8 mouse cellular contexts compared by ENCODE assay signal in genomic region chr17:74489901-74490220, GRCm38 (mm10). TPM values are rescaled to one million over a fixed set of nuclear protein-coding genes. Genes with fewer than 3 reads are reported as not detected.
DNase-seq lines count a peak whose midpoint lies in the region; ATAC-seq and TF ChIP-seq lines count a peak whose summit lies in the region.

No protein-coding gene starts in this region.

- H3K27me3 ChIP-seq in embryonic facial prominence, embryonic 14.5 days (replicated peaks; ENCODE audit: control insufficient read depth, insufficient read depth, low read length): no peaks in the 10 kb centered on the region
- H3K27me3 ChIP-seq in intestine, postnatal 0 days (replicated peaks; ENCODE audit: control insufficient read depth, insufficient read depth, low read length): 0 out of 2 replicates have a peak, but pooled peaks cover 3% of the 10 kb centered on the region
- H3K27me3 ChIP-seq in neural tube, embryonic 13.5 days: no peaks in the 10 kb centered on the region

- no peak for TF ChIP-seq POLR2A in lung, adult 2 months (IDR thresholded peaks at IDR 0.05; ENCODE audit: borderline replicate concordance, extremely low read depth, low read depth, low read length)

- peak overlapping the region; percentile 53 for H3K4me2 ChIP-seq in embryonic facial prominence, embryonic 14.5 days (ENCODE audit: low read depth, low read length)
- peak overlapping the region; percentile 71 for H3K4me2 ChIP-seq in intestine, postnatal 0 days (replicated peaks; ENCODE audit: low read depth)
- H3K4me2 ChIP-seq in neural tube, embryonic 13.5 days: peak overlapping the region; percentile 69

- under 1% methylated on average over 12 of the region's 12 CpGs for WGBS in lung, adult 2 months
- 1% methylated on average over 10 of the region's 12 CpGs for WGBS in embryonic facial prominence, embryonic 14.5 days
- 2% methylated on average over 12 of the region's 12 CpGs for WGBS in intestine, postnatal 0 days
- under 1% methylated on average over 12 of the region's 12 CpGs for WGBS in neural tube, embryonic 13.5 days

- peaks cover 29% of the 10 kb centered on the region for H3K36me3 ChIP-seq in embryonic facial prominence, embryonic 14.5 days (ENCODE audit: control insufficient read depth, insufficient read depth, low read length)
- peaks cover 13% of the 10 kb centered on the region for H3K36me3 ChIP-seq in intestine, postnatal 0 days (ENCODE audit: control insufficient read depth, insufficient read depth)
- peaks cover 27% of the 10 kb centered on the region for H3K36me3 ChIP-seq in neural tube, embryonic 13.5 days

- peaks cover 2% of the 10 kb centered on the region for H3K4me1 ChIP-seq in lung, adult 2 months (ENCODE audit: control insufficient read depth, insufficient read depth, low read length)
- peaks cover 4% of the 10 kb centered on the region; the same call in 1 of the 2 replicates for H3K4me1 ChIP-seq in embryonic facial prominence, embryonic 14.5 days (ENCODE audit: control insufficient read depth, insufficient read depth, low read length)
- 0 out of 2 replicates have a peak, but pooled peaks cover 2% of the 10 kb centered on the region for H3K4me1 ChIP-seq in intestine, postnatal 0 days (replicated peaks; ENCODE audit: control insufficient read depth, insufficient read depth, low read length)
- peaks cover 15% of the 10 kb centered on the region for H3K4me1 ChIP-seq in neural tube, embryonic 13.5 days (replicated peaks)

- ATAC-seq in embryonic facial prominence, embryonic 14.5 days (ENCODE audit: low read depth): no peak
- ATAC-seq in intestine, postnatal 0 days: no peak
- no peak for ATAC-seq in neural tube, embryonic 13.5 days (ENCODE audit: low read depth)

- H3K9ac ChIP-seq in embryonic facial prominence, embryonic 14.5 days (ENCODE audit: low read depth, low read length): peak overlapping the region; percentile 85
- peak overlapping the region; percentile 93 for H3K9ac ChIP-seq in intestine, postnatal 0 days (ENCODE audit: low read depth, low read length)
- H3K9ac ChIP-seq in neural tube, embryonic 13.5 days: peak overlapping the region; percentile 94

- peak overlapping the region; percentile 78 for H3K27ac ChIP-seq in embryonic facial prominence, embryonic 14.5 days (replicated peaks; ENCODE audit: low read depth, low read length)
- H3K27ac ChIP-seq in intestine, postnatal 0 days (ENCODE audit: low read depth, low read length): peak overlapping the region; percentile 98
- H3K27ac ChIP-seq in neural tube, embryonic 13.5 days (replicated peaks): peak overlapping the region; percentile 80

- peak overlapping the region; percentile 86 for H3K4me3 ChIP-seq in lung, adult 2 months (replicated peaks; ENCODE audit: extremely low read depth, low read depth, low read length)
- H3K4me3 ChIP-seq in embryonic facial prominence, embryonic 14.5 days (ENCODE audit: low read depth, low read length): peak overlapping the region; percentile 83
- peak overlapping the region; percentile 81 for H3K4me3 ChIP-seq in intestine, postnatal 0 days (ENCODE audit: low read depth, low read length)
- peak overlapping the region; percentile 93 for H3K4me3 ChIP-seq in neural tube, embryonic 13.5 days

- no peaks in the 10 kb centered on the region for H3K9me3 ChIP-seq in embryonic facial prominence, embryonic 14.5 days (ENCODE audit: control insufficient read depth, low read length)
- no peaks in the 10 kb centered on the region for H3K9me3 ChIP-seq in intestine, postnatal 0 days (ENCODE audit: control insufficient read depth)
- no peaks in the 10 kb centered on the region for H3K9me3 ChIP-seq in neural tube, embryonic 13.5 days

- DNase-seq in lung, adult 2 months: no peak
- no peak for DNase-seq in lung, postnatal 25 days (ENCODE audit: low spot score)
- peak; percentile 13 for DNase-seq in embryonic facial prominence, embryonic 14.5 days (ENCODE audit: low spot score)
- DNase-seq in gastrocnemius, adult 8-10 months (ENCODE audit: low spot score in 2 of 2): no peak
- DNase-seq in testis, postnatal 14 days (ENCODE audit: low spot score): no peak
- DNase-seq in left cerebral cortex, adult 18-20 months (ENCODE audit: low spot score in 2 of 2): no peak

- TF ChIP-seq CTCF in lung, adult 2 months (IDR thresholded peaks at IDR 0.05; ENCODE audit: insufficient read depth, low read length): no peak
- no peak for TF ChIP-seq CTCF in intestine, postnatal 0 days (IDR thresholded peaks at IDR 0.05; ENCODE audit: low read depth)

RNA-seq across cellular contexts. Expression of gene Yipf4, which starts 0.6 kb away (rescaled TPM):
- 66.3 and 194 TPM in 2 replicates for polyA plus RNA-seq in lung, adult 2 months (2012; rRNA removed)
- 66.2 and 78.1 TPM in 2 replicates for polyA plus RNA-seq in embryonic facial prominence, embryonic 14.5 days (2014; fragmentation: Nextera tagmentation; extraction: Ambion mirVana)
- polyA plus RNA-seq in intestine, postnatal 0 days (2015; fragmentation: Nextera tagmentation; extraction: Ambion mirVana): 77.1 and 82.8 TPM in 2 replicates
- 64.6 and 67.3 TPM in 2 replicates for polyA plus RNA-seq in neural tube, embryonic 13.5 days (2015; fragmentation: Nextera tagmentation; extraction: Ambion mirVana)
- 10 to 100 TPM; 27.7 to 43.6 (median 32.0) TPM for total RNA-seq in gastrocnemius, adult 8-10 months (2022)
- total RNA-seq in left cerebral cortex, adult 18-20 months (2021): 10 to 100 TPM; 72.8 to 83.4 TPM

RNA-seq across cellular contexts. Expression of gene Nlrc4, which starts 30.9 kb away (rescaled TPM):
- polyA plus RNA-seq in lung, adult 2 months (2012; rRNA removed): 0.52 and 0.62 TPM in 2 replicates
- 0.22 and 0.38 TPM in 2 replicates for polyA plus RNA-seq in embryonic facial prominence, embryonic 14.5 days (2014; fragmentation: Nextera tagmentation; extraction: Ambion mirVana)
- polyA plus RNA-seq in intestine, postnatal 0 days (2015; fragmentation: Nextera tagmentation; extraction: Ambion mirVana): 15.0 and 16.7 TPM in 2 replicates
- 0.33 and 0.44 TPM in 2 replicates for polyA plus RNA-seq in neural tube, embryonic 13.5 days (2015; fragmentation: Nextera tagmentation; extraction: Ambion mirVana)
- under 1 TPM in 3 of 4 experiments, not detected in 1; 0.07 to 0.13 (median 0.07) TPM for total RNA-seq in gastrocnemius, adult 8-10 months (2022)
- under 1 TPM; 0.19 to 0.35 TPM for total RNA-seq in left cerebral cortex, adult 18-20 months (2021)

RNA-seq across cellular contexts. Expression of gene Birc6, which starts 38.2 kb away (rescaled TPM):
- polyA plus RNA-seq in lung, adult 2 months (2012; rRNA removed): 73.3 and 91.7 TPM in 2 replicates
- polyA plus RNA-seq in embryonic facial prominence, embryonic 14.5 days (2014; fragmentation: Nextera tagmentation; extraction: Ambion mirVana): 87.8 and 90.6 TPM in 2 replicates
- 63.7 and 70.7 TPM in 2 replicates for polyA plus RNA-seq in intestine, postnatal 0 days (2015; fragmentation: Nextera tagmentation; extraction: Ambion mirVana)
- polyA plus RNA-seq in neural tube, embryonic 13.5 days (2015; fragmentation: Nextera tagmentation; extraction: Ambion mirVana): 95.3 and 99.1 TPM in 2 replicates
- 10 to 100 TPM; 56.9 to 74.8 (median 60.7) TPM for total RNA-seq in gastrocnemius, adult 8-10 months (2022)
- total RNA-seq in left cerebral cortex, adult 18-20 months (2021): 100 to 1,000 TPM; 117 to 130 TPM
